Mouse (Mus musculus) neural tube, embryonic 14.5 days (tissue): ENCODE data around the gene Igsf11. TPM values are rescaled to one million over a fixed set of nuclear protein-coding genes. Genes with fewer than 3 reads are reported as not detected.

Experiments
- ATAC-seq: fragments of 200-750 bp; cut with Nextera tagmentation; 2 replicates; pipeline ENCODE4 v1.8.0; 2017; ENCODE audit warnings: low read depth, mild to moderate bottlenecking, moderate TSS enrichment, moderate library complexity
- H3K27ac ChIP-seq: fragments of 300-500 bp; sonication (generic); 2 replicates; pipeline ENCODE4 v1.5.1; 2014; ENCODE audit warnings: low read depth, mild to moderate bottlenecking, control low read depth, low read length, moderate library complexity, mixed read lengths
- H3K27me3 ChIP-seq: fragments of 300-500 bp; sonication (generic); 2 replicates; pipeline ENCODE4 v1.6.1; 2014; ENCODE audit warnings: low read length; ENCODE audit not compliant: control insufficient read depth, insufficient read depth
- H3K36me3 ChIP-seq: fragments of 300-500 bp; sonication (generic); 2 replicates; pipeline ENCODE4 v1.6.1; 2014; ENCODE audit warnings: low read length, mixed read lengths; ENCODE audit not compliant: control insufficient read depth, insufficient read depth
- H3K4me1 ChIP-seq: fragments of 300-500 bp; sonication (generic); 2 replicates; pipeline ENCODE4 v1.6.1; 2014; ENCODE audit warnings: low read length; ENCODE audit not compliant: control insufficient read depth, insufficient read depth
- H3K4me2 ChIP-seq: fragments of 300-500 bp; sonication (generic); 2 replicates; pipeline ENCODE4 v1.6.1; 2014; ENCODE audit warnings: mild to moderate bottlenecking, low read depth, low read length, control low read depth
- H3K4me3 ChIP-seq: fragments of 300-500 bp; sonication (generic); 2 replicates; pipeline ENCODE4 v1.5.1; 2014; ENCODE audit warnings: low read depth, low read length, control low read depth, mixed read lengths
- H3K9ac ChIP-seq: fragments of 300-500 bp; sonication (generic); replicated peaks from 2 replicates; pipeline ENCODE4 v1.6.1; 2014; ENCODE audit warnings: low read depth, mild to moderate bottlenecking, control low read depth, low read length, mixed read lengths
- H3K9me3 ChIP-seq: fragments of 300-500 bp; sonication (generic); 2 replicates; pipeline ENCODE4 v1.6.1; 2016; ENCODE audit warnings: low read length; ENCODE audit not compliant: control insufficient read depth
- WGBS: fragments of 180-500 bp; shearing (Covaris S2); extraction: QIAGEN DNeasy Blood & Tissue Kit; methylation state at CpG from one replicate; pipeline ENCODE4 v1.1.7; 2014; 5-methylcytosine and 5-hydroxymethylcytosine counted together
- polyA plus RNA-seq: library from polyadenylated mRNA; unstranded; fragments of >200 nt; fragmentation: Nextera tagmentation; extraction: Ambion mirVana; gene quantifications from 2 replicates; pipeline ENCODE4 v1.2.1, GENCODE M21; 2014

Gene Igsf11
- polyA plus RNA-seq, 1 experiment from 2014 or later, result 3.7 TPM

DNA sequence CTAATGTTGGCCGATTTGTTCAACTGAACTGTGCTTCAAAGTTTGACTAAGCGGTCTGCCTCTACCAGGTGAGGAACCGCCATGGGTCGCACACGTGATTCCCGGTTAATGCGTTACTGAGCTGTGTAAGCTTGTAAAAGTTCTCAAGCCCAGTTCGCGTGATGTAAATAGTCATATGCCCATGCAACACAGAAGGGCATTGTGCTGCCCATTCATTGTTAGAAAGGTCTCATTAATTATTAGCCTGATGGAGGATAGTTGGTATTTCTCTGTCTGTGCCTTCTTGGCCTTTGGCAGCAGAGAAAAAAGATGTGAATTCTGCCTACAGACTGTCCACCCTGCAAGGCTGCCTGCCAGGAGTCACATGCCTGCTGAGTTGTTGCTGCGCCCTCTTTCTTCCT, 53.1 kb downstream of the Igsf11 start:
- Histone ChIP-seq H3K27me3 (no peaks in the 10 kb centered on the region), H3K9ac (no peak overlapping the region)

DNA sequence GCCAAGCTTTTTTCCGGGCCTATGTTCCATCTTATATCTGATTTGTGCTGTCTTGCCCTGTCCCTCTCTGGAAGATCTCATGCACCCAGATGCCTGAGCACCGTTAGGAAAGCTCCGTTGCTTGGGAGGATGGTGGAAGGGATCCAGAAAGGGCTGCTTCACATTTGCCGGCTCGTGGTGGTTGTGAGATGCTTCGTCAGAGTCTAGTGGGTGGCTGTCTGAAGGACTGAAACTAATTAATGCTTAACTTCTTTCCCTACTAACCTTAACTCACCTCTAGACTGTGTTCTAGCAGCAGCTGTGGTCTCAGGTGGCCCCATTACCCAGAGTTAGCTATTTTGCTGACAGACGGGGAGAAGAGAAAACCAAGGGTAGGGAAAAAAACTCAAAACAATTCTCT, 54.0 kb downstream of the Igsf11 start:
- no peak overlapping the region for H3K4me2 ChIP-seq
- H3K9ac ChIP-seq, result no peak overlapping the region
- no peaks in the 10 kb centered on the region for H3K27me3 ChIP-seq
- H3K4me3 ChIP-seq, result no peak overlapping the region
- 0 out of 2 replicates have a peak, but pooled peaks cover 9% of the 10 kb centered on the region for H3K4me1 ChIP-seq
- ATAC-seq, result no peak
- WGBS, result 32% methylated on average over 7 of the region's 7 CpGs
- H3K36me3 ChIP-seq, result no peaks in the 10 kb centered on the region
- 0 out of 2 replicates have a peak overlapping the region, but pooled peaks have one; percentile 58 for H3K27ac ChIP-seq
- no peaks in the 10 kb centered on the region for H3K9me3 ChIP-seq

More for the DNA sequence above, 53.1 kb downstream of the Igsf11 start:
- peak overlapping the region; percentile 58; the same call in 1 of the 2 replicates for H3K27ac ChIP-seq
- H3K4me2 ChIP-seq, result no peak overlapping the region
- no peaks in the 10 kb centered on the region for H3K9me3 ChIP-seq
- ATAC-seq, result peak; percentile 35; the same call in 1 of the 2 replicates
- no peak overlapping the region for H3K4me3 ChIP-seq
- 17% methylated on average over 10 of the region's 10 CpGs for WGBS
- 0 out of 2 replicates have a peak, but pooled peaks cover 5% of the 10 kb centered on the region for H3K4me1 ChIP-seq
- no peaks in the 10 kb centered on the region for H3K36me3 ChIP-seq

- 33% methylated on average over 7 of the region's 7 CpGs for WGBS
- H3K36me3 ChIP-seq, result no peaks in the 10 kb centered on the region
- no peaks in the 10 kb centered on the region for H3K9me3 ChIP-seq
- peak; percentile 54; the same call in 1 of the 2 replicates for ATAC-seq
- no peak overlapping the region for H3K9ac ChIP-seq
- no peaks in the 10 kb centered on the region for H3K27me3 ChIP-seq
- no peak overlapping the region for H3K4me3 ChIP-seq
- H3K4me2 ChIP-seq, result no peak overlapping the region
- H3K27ac ChIP-seq, result peak overlapping the region; percentile 52; the same call in 1 of the 2 replicates
- H3K4me1 ChIP-seq, result 0 out of 2 replicates have a peak, but pooled peaks cover 9% of the 10 kb centered on the region
Observed at GRCm38 (mm10) chr16:38947141-38947879, 54.8 kb downstream of the Igsf11 start.

DNA sequence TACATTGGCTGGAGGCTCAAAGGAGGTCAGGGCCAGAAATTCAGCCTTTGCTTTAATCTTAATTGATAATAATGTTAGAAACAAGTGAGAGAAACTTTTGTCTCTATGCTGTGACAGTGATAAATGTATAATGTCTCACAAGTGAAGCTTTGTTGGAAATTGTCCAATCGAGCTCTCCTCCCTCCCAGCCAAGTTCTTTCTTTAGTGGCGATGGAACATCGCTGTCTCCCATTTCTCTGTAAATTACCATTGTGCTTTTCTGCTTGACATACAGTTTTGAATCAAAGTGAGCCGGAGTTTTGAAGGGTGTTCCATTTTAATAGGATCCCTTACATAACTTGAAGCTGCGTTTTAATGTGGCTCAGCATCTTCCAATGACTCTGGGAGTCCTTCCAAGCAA, 56.0 kb downstream of the Igsf11 start:
- no peaks in the 10 kb centered on the region for H3K36me3 ChIP-seq
- 38% methylated on average over 5 of the region's 5 CpGs for WGBS
- H3K27ac ChIP-seq, result no peak overlapping the region

GRCm38 (mm10) chr16:38952881-38953280, 60.4 kb downstream of the Igsf11 start:
- Histone ChIP-seq H3K27ac (no peak overlapping the region), H3K9me3 (no peaks in the 10 kb centered on the region), H3K36me3 (no peaks in the 10 kb centered on the region), H3K4me1 (0 out of 2 replicates have a peak, but pooled peaks cover 4% of the 10 kb centered on the region), H3K9ac (no peak overlapping the region), H3K4me3 (no peak overlapping the region), H3K27me3 (no peaks in the 10 kb centered on the region), H3K4me2 (no peak overlapping the region)
- WGBS, result 92% methylated on average over 3 of the region's 3 CpGs
- no peak for ATAC-seq

More for the DNA sequence above, 56.0 kb downstream of the Igsf11 start:
- Histone ChIP-seq H3K27me3 (no peaks in the 10 kb centered on the region), H3K9me3 (no peaks in the 10 kb centered on the region), H3K4me1 (0 out of 2 replicates have a peak, but pooled peaks cover 9% of the 10 kb centered on the region), H3K4me3 (no peak overlapping the region), H3K9ac (no peak overlapping the region), H3K4me2 (no peak overlapping the region)
- ATAC-seq, result no peak

GRCm38 (mm10) chr16:38953821-38954220, 61.4 kb downstream of the Igsf11 start:
- Histone ChIP-seq H3K27me3 (no peaks in the 10 kb centered on the region), H3K4me2 (no peak overlapping the region), H3K27ac (no peak overlapping the region; the same call in 1 of the 2 replicates), H3K36me3 (no peaks in the 10 kb centered on the region), H3K4me3 (no peak overlapping the region), H3K4me1 (0 out of 2 replicates have a peak, but pooled peaks cover 4% of the 10 kb centered on the region), H3K9me3 (no peaks in the 10 kb centered on the region), H3K9ac (no peak overlapping the region)
- ATAC-seq, result no peak
- 51% methylated on average over 6 of the region's 6 CpGs for WGBS

DNA sequence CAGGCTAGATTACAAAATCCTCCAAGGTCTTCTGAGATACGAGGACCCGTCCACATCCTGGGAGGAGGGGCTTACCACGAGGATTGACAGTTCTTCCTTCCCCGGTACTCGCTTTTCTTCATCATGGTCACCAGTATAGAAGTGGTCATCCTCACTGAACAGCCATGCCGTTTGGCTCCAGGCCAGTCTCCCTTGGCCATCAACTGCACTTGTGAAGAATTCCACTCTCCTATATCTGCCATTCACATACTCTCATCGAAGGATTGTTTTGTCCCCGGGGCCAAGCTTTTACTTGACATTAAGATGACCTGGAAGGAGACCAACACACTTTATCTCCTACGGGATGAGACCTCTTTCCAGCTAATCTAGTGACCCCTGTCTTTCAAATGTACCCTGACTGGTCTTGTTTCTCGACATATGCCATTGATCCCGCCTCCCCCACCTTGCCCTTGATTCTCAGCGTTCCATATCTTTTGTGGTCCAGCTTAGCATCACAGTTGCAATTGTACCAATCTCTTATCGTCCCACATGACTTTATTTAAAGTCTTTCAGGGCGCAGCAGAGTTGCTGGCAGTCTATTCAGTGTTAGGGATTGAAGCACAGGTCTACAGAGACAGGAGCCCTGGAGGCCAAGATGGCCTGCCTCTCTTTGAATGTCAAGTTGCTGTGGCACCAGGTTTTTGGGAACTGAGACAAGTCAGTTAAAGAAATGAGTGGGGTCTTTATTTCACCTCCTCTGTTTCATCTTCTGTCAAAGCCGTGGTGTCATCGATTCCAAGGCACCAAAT, 62.2 kb downstream of the Igsf11 start:
- H3K4me2 ChIP-seq, result no peak overlapping the region
- peak overlapping the region; percentile 23; the same call in 1 of the 2 replicates for H3K27ac ChIP-seq
- WGBS, result 84% methylated on average over 16 of the region's 16 CpGs
- no peak overlapping the region for H3K9ac ChIP-seq
- peak; percentile 42; the same call in 1 of the 2 replicates for ATAC-seq
- no peaks in the 10 kb centered on the region for H3K9me3 ChIP-seq
- no peak overlapping the region for H3K4me3 ChIP-seq
- H3K36me3 ChIP-seq, result no peaks in the 10 kb centered on the region
- H3K4me1 ChIP-seq, result 0 out of 2 replicates have a peak, but pooled peaks cover 4% of the 10 kb centered on the region
- H3K27me3 ChIP-seq, result no peaks in the 10 kb centered on the region

- Histone ChIP-seq H3K27me3 (no peaks in the 10 kb centered on the region), H3K27ac (no peak overlapping the region), H3K4me2 (no peak overlapping the region), H3K36me3 (no peaks in the 10 kb centered on the region), H3K4me1 (0 out of 2 replicates have a peak, but pooled peaks cover 7% of the 10 kb centered on the region), H3K9me3 (no peaks in the 10 kb centered on the region), H3K9ac (no peak overlapping the region), H3K4me3 (no peak overlapping the region)
- 65% methylated on average over 5 of the region's 5 CpGs for WGBS
- ATAC-seq, result peak; percentile 82
Observed at GRCm38 (mm10) chr16:38955296-38955695, 62.8 kb downstream of the Igsf11 start.
